Mouse (Mus musculus): ENCODE measurements around the gene Gfpt1. TPM values are rescaled to one million over a fixed set of nuclear protein-coding genes. Genes with fewer than 3 reads are reported as not detected.
A peak's percentile ranks its signal among the peaks of the same experiment; 100 is the strongest.
"Not testable (repeated sequence)": the region's sequence is repeated elsewhere in the genome, so short reads cannot be mapped to it uniquely, and the experiment has no call there.

Gfpt1 gene
- 10 to 100 TPM; 33.2 to 37.1 (median 35.4) TPM for total RNA-seq (2022)

DNA sequence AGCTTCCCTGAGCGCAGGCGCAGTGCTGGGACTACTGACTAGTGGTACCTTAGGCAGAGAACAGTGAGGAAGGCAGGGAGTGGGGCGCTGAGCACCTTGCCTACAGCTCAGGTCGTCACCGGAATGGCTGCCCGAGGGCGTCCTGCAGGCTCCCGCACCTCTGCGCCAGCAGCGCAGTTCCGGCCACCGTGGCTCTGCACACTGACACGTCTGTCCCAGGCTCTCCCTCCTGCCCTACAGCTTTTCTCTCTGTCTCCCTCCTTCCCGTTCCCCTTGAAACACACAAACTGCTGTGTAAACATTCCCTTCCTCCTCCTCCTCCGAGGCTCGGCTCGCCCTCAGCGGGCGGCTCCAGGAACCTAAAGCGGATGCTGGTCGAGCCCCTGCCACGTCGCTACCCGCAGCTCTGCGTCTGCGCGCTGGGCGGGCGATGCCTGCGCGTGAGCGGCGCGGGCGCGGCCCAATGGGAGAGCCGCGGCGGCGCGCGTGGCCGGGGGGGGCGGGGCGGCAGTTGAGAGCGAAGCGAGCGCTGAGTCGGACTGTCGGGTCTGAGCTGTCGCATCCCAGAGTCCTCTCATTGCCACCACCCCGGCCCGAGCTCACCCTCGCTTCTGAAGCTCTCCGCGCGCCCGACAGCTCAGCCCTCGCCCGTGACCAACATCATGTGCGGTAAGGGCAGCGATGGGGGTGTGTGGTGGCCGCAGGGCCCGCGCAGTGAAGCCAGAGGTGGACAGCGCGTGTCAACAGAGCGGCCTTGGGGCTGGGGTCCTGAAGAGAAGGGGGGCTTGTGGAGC lies at the start of gene Gfpt1:
TSS of gene Gfpt1 (plus strand) at position 510 of the 794 bp plus-strand sequence.
- DNase-seq (ENCODE audit: low spot score in 2 of 2): peak; percentile 90 to 94

DNA sequence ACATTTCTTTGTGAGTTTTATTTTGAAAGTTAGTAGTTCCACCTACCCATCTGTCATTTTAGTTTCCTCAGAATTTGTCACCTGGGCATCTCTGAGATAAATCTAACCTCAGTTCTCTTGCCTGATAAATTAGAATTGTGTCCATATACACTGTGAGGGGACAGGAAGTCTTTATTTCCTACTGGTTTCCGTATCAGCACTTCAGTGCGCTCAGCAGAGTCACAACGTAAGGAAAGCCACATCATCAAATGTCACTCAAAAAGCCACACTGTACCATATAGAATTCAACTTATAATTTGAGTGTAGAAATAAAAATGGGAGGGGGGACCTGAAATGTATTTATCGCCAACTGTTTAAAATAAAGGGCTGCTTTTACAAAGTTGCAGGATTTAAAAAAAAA lies 48.4 kb upstream of the Gfpt1 start:
- DNase-seq (ENCODE audit: low spot score in 2 of 2): no peak

DNA sequence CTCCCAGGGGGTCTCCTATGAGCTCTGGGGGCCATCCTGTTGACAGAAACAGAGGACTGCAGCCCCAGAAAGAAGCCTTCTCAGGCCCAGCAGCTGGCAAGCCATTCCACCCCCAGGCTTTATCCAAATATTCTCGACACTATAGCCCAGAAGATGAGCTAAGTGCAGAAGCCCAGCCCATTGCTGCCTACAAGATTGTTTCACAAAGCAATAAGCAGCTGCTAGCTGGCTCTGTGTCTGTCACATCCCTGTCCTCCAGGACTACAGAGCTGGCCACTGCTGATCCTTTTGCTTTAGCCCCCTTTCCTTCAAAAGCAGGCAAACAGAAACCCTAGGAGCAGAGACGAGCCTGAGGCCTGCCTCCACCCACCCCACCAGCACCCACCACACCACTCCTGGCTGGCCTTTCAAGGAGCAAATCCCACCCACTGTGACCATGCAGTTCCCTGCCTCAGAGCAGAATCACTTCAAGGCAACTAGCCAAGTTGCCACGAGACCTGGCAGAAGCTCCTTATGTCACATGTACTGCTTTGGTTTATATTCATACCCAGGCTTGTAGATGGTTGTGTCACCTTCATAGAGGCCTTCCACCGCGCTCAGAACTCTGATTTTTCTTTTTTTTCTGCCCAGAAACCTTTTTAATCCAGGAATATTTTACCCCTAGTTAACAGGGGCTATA lies 45.9 kb upstream of the Gfpt1 start:
- no peak for DNase-seq (ENCODE audit: low spot score in 2 of 2)

DNA sequence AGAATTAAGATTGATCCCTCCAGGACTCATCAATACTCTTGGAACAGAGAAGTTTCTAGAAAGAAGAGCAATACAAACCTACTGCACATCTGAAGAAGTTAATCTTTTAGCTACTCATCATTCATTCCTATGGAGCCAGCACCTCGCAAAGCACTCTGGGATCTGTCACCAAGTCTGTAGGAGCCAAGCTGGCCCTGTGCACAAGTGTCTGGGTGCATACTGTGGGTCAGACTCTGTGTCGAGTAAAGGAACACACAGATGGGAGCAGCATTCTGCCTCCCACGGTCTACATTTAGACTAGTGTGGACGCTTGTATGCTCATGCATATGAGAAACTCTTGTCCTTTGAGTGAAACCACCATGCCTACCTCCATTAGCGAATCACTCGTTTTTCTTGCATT lies 45.3 kb upstream of the Gfpt1 start:
- DNase-seq (ENCODE audit: low spot score in 2 of 2): no peak

DNA sequence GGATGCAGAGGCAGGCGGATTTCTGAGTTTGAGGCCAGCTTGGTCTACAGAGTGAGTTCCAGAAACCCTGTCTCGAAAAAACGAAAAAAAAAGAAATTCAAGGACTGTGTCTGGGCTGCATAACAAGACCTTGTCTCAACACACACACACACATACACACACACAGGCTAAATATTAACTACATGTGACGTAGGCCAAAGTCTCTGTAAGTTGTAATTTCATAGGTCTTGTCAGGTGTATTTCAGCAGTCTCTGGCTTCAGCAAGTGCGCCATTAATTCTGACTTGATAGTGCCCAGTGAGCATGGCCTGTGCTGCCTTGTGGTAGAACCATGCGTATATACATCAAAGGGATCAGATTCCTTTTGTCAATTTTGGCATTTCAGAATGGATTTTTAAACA lies 40.7 kb upstream of the Gfpt1 start:
- no peak for DNase-seq (ENCODE audit: low spot score in 2 of 2)

DNA sequence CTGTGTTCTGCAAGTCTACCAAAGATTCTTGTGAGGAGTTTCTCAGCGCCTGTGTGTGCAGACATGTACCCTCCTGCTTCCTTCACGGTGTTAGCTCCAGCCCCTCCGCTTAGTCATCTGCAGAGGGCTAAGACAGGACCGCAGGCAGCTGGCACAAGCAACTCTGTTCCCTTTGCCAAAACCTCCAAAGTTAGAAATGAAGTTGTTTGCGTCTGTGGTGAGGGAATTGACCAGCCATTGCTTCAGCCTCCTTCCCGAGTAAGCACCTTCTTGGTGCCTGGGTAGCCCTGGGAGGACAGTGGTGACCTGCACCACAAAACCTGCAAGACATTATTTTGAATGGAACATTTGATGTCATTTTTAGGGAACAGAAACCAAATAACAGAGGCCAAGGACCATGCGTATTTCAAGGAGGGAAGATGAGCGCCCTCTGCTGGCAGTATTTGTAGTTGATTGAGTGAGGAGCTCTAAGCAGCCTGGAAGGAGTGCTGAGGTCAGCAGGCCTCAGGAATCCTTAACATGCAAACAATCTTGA lies 40.1 kb upstream of the Gfpt1 start:
- DNase-seq (ENCODE audit: low spot score in 2 of 2): peak; percentile 82 to 83

DNA sequence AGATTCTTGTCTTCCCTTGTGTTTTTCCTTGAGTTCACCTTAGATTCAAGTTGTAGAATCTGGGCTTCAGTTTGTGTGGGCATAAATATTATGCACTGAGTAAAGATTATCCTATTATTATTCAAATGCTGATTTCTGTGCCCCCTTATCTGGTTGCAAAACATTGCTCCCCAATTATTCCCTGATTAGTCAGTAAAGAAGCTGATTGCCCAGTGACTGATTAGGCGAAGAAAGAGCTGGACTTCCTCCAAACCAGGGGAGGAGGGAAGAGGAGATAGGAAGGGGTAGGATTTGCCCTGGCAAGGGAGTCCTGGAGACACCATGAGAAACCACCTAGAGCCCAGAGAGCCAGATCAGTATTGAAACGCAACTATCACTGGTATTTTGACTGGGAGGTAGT lies 38.5 kb upstream of the Gfpt1 start:
- no peak for DNase-seq (ENCODE audit: low spot score in 2 of 2)

DNA sequence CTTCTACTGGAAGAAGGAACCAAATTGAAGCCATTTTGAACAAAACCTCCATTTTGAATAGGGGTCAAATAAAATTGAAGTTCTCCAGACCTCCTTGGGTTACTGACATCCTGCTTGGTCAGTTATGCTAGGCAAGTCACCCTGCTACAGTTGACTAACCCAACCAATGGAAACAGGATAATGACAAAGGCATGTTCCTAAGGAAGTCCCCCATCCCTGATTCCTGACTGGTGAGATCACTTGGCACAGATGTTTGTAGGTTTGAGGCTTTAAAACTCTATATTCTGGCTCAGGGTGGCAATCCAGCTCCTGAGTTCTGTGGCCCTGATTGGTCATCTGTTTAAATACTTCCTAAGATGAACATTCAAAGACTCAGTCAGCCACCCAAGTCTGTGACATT lies 37.1 kb upstream of the Gfpt1 start:
- DNase-seq (ENCODE audit: low spot score in 2 of 2): no peak

DNA sequence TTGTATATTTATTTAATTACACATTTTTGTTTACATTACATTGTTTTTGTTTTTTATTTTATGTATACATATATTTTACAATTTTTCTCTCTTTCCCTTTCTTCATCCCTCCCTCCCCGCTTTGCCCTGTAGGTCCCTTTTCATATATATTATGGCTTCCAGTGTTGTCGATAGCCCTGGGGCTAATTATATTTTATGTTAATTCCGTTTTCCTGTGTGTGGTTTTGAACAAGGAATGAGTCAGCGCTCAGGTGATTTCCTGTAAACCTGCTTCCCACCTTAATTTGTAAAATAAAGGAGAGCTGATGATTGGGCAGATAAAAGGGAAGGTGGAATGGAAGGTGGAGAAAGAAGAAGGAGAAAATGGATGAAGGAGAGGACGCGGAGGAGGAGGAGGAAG lies 33.8 kb upstream of the Gfpt1 start, which contains the start of gene Nfu1:
TSS of gene Nfu1 (plus strand) at position 350 of the 400 bp plus-strand sequence.
- DNase-seq (ENCODE audit: low spot score in 2 of 2): no peak

DNA sequence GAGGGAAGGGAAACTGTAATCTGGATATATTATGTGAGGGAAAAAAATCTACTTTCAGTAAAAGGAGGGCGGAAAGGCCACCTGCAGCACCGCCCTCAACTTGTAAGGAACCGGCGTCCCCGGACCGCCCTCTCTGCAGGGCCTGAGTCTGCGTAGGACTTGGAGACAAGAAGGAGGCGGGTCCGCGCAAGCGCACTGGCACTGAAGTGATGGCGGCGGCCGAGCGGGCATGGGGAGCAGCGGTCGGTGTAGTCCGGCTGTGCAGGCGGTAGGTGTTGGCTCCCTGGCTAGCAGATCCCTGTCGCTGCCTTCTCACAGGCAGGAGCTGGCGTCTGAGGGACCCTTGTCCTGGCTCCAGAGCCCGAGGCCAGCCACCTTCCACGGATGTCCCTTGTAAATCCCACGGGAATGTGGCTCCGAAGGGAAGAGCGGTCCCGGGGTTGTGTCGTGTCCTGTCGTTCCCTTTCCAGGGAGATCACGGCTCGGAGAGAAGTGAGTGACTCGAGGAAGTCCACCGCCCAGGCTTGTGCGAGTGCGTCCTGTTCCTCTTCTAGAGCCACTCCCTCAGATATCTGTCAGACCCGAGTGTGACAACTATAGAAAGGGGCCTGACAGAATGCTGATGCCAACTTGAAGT lies 32.8 kb upstream of the Gfpt1 start:
- peak; percentile 88 to 93 for DNase-seq (ENCODE audit: low spot score in 2 of 2)

DNA sequence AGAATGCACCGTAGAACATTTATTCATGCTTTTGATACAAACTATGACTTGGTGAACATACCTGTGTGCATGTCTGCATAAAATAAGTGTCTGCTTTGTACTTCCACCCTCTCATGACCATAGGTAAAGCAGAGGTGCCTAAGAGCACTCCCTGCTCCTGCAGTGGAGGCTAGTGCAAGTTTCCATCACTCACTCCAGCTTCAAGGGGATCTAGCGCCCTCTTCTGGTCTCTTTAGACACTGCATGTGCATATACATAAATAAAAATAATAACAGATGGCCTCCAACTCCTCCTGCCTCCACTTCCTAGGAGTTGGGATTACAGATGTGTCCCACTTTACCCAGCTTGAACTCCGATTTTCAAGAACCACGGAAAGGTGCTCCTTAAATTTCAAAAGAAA lies 25.7 kb upstream of the Gfpt1 start:
- DNase-seq (ENCODE audit: low spot score in 2 of 2): no peak

DNA sequence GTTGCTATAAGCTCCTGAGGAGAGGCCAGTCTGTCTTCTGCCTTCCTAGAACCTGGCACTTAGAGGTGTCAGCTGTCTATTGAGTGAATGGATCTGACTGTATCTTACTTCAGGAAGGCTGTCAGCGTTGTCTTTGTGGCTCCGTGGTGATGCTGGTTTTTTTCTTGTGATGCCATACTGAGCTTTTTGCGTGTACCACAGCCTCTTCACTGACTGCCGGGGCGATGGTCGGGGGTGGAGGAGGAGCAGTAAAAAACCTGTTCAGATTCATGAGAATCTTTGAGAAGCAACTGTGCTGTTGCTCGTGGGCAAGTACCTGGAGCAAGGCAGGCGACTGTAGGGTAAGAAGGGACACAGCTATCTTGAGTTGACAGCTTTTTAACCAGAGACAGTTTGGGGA lies 23.8 kb upstream of the Gfpt1 start:
- DNase-seq (ENCODE audit: low spot score in 2 of 2): no peak

DNA sequence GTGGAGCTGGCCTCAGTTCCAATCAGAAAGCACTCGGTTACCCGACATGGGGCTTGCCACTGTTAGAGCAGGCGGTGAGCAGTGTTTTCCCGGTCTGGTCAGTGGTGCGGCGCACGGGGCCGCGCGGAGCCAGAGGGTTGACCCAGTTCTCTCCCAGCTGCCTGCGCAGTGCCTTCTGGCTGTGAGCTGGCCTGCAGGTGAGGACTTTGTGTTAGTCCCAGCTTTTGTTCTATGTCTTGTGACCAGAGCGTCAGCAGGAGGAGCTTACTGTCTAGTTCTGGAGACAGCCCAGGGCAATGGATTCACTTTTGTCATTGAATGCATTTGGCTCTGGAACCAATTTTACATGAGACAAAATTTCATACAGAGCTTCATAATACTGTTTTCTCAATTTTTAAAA lies 20.9 kb upstream of the Gfpt1 start:
- no peak for DNase-seq (ENCODE audit: low spot score in 2 of 2)

DNA sequence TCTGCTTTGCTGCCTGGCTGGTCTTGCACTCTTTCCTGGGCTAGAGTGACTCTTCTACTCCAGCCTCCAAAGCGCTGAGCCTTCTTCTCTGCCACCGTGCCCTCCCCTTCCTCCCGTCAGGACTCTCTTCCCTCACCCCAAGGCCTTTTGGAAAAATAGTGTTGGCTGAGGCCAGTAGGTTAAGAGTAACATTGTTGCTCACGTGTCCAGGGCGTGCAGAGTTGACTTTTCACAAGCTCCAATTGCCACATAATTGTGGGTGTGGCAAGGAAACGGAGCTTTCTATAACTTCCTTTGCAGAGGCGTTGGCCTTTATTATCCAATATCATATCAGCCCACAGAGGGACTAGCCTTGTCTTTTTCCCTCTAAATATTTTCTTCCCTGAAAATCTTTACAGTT lies 15.7 kb upstream of the Gfpt1 start:
- no peak for DNase-seq (ENCODE audit: low spot score in 2 of 2)

DNA sequence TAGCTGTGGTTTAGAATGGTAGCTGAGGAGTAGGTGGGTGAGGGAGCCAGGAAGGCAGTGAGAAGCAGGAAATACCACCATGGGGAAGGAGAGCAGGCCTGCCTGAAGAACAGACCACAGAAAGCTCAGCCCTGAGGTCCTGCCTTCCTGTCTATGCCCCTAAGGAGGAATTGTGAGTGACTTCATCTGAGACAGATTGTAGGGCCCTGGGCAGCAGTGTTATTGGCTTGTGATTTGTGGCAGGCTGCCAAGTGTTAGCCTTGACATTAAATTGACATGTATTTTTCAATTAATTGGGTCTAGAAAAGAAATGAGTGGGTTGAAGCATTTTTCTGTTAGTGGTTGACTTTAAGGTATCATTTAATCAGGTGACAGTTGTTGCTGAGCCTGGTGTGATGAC lies 13.8 kb upstream of the Gfpt1 start:
- DNase-seq (ENCODE audit: low spot score in 2 of 2): no peak

DNA sequence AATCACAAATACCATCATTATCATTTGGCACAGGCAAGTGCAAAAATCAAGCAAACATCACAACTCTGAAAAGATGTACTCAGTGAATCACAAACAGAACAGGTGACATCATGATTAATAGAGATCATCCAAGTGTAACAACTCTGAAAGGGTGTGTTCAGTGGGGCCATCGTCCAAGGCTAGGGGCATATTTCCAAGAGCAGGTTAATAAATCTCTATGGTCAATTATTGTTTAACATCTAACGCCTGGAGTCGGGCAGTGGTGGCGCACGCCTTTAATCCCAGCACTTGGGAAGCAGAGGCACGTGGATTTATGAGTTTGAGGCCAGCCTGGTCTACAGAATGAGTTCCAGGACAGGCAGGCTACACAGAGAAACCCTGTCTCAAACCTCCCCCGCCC lies 11.3 kb upstream of the Gfpt1 start:
- DNase-seq (ENCODE audit: low spot score in 2 of 2): not testable (repeated sequence)

DNA sequence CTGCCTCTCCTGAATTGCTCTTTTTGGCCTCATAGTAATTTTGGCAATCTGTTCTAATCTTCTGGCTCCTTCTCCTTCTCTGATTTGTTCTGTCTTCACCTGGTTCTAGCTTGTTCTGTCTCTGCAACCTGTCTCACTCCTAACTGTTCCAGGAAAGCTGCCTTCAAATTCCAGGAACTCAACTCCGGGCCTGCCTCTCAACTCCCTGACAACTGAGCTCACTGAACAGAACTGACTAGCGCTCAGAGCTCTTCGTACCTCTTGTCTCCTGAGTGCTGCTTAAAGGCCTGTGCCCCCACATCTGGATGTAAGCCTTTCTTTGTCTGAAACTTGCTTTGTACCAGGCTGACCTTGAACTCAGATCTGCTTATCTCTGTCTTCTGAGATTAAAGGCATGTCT lies 10.2 kb upstream of the Gfpt1 start:
- DNase-seq (ENCODE audit: low spot score in 2 of 2): no peak

DNA sequence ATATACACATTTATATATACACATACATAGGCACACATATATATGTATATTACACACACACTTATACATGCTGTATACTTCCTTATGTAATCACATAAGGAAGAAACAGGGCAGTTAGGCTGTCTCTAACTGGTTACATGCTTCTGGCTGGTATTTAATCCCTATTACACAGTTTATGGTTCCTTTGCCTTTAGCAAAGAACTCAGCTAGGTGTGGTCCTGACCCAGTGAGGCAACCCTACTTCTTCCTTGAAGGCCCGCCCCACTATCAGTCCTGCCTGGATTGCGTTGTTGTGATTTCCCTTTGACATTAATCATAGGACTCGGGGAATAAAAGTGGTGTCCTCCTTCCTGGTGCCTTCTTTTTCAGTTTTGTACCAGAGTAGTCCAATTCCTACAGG lies 8.3 kb upstream of the Gfpt1 start:
- DNase-seq (ENCODE audit: low spot score in 2 of 2): no peak

DNA sequence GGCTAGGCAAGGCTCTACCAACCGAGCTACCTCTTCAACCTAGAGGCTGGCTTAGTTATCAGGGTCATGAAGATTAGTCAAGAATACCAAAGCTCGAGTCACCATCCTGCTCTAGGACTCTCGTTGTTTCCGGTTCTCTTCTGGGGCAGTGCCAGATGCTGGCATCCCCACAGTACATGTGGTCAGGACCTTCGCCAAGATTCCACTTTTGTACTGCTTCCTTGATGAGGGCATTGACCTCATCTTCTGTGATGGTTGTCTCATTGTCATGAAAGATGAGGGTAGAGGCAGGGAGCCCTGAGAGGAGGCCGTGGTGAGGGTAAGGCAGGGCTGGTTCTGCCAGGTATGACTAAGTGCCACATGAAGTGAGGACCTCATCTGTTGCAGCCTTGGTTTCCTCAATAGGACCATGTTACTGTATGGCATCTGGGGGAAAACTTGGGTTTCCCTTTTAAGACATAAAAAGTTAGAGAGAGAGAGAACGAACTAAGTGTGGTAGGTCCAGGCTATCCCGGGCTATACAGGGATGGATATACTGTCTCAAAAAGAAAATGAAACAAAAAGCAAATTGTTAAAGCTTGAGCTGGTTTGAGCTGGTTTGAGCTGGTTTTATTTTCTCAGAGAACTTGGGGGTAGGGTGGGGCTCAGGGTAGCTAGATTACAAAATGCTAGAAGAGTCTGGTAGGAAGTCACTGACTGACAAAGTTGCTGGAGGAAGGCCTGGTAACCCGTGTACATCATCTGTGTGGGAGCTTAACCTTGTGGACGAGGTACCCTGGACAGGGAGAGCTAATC lies 4.6 kb upstream of the Gfpt1 start:
- DNase-seq (ENCODE audit: low spot score in 2 of 2): no peak

DNA sequence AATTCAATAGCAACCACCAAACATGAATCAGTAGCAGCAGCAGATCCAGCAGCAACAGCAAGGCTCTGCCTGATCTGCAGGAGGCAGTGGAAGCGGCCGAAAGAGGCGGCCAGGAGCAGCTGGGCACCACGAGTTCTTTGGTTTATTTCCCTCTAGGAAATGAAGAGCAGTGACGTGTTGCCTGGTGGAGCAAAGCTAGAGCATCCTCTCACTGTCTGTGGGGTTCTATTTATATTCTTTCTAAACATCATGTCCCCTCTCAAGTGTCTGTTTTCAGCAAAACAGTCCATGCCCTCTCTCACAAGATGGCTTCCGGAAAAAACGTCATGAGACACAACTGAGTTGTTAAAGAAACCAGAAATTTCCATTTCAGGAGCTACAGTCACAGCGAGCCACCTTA lies 3.5 kb upstream of the Gfpt1 start:
- no peak for DNase-seq (ENCODE audit: low spot score in 2 of 2)

DNA sequence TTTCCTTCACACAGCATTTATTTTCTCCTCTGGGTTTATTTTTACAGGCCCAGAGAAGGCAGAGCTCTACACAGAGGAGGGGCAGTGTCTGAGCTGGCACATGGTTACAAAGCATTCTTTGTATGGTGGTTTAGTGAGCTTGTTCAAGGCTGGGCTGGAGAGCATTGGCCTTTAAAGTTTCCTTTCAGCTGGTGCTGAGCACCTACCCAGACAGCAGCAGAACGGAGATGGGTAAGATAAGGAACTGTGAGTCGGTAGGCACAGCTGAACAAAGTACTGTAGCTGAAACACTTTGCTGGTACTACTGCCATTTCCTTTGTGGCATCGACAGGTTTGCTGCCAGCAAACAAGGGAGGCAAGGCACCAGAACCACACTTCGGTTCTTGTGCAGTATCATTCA lies 1.7 kb upstream of the Gfpt1 start:
- DNase-seq (ENCODE audit: low spot score in 2 of 2): no peak

All from gastrocnemius, adult 8-10 months (tissue).